Mouse (Mus musculus) kidney, embryonic 14.5 days (tissue): ENCODE measurements around the gene 6430571L13Rik. TPM values are rescaled to one million over a fixed set of nuclear protein-coding genes. Genes with fewer than 3 reads are reported as not detected.

Experiments used
- ATAC-seq: fragments of 200-750 bp; cut with Nextera tagmentation; 2 replicates; pipeline ENCODE4 v1.8.0; 2017; ENCODE audit warnings: moderate number of reproducible peaks, mild to moderate bottlenecking, moderate TSS enrichment, moderate library complexity; ENCODE audit not compliant: low FRiP score, low TSS enrichment
- H3K27ac ChIP-seq: fragments of 300-500 bp; sonication (generic); 2 replicates; pipeline ENCODE4 v1.5.1; 2014; ENCODE audit warnings: low read depth, mild to moderate bottlenecking, low read length, moderate library complexity, mixed read lengths
- H3K27me3 ChIP-seq: fragments of 300-500 bp; sonication (generic); 2 replicates; pipeline ENCODE4 v1.6.1; 2014; ENCODE audit warnings: mild to moderate bottlenecking, low read length; ENCODE audit not compliant: control insufficient read depth, insufficient read depth
- H3K36me3 ChIP-seq: fragments of 300-500 bp; sonication (generic); 2 replicates; pipeline ENCODE4 v1.6.1; 2014; ENCODE audit warnings: low read length, mixed read lengths; ENCODE audit not compliant: control insufficient read depth, insufficient read depth
- H3K4me1 ChIP-seq: fragments of 300-500 bp; sonication (generic); 2 replicates; pipeline ENCODE4 v1.6.1; 2014; ENCODE audit warnings: low read length, mixed read lengths; ENCODE audit not compliant: control insufficient read depth, insufficient read depth
- H3K4me2 ChIP-seq: fragments of 300-500 bp; sonication (generic); replicated peaks from 2 replicates; pipeline ENCODE4 v1.6.1; 2014; ENCODE audit warnings: low read depth, mild to moderate bottlenecking, low read length
- H3K4me3 ChIP-seq: fragments of 300-500 bp; sonication (generic); 2 replicates; pipeline ENCODE4 v1.5.1; 2014; ENCODE audit warnings: mild to moderate bottlenecking, low read length
- H3K9ac ChIP-seq: fragments of 300-500 bp; sonication (generic); 2 replicates; pipeline ENCODE4 v1.6.1; 2014; ENCODE audit warnings: low read depth, mild to moderate bottlenecking, low read length, moderate library complexity
- H3K9me3 ChIP-seq: fragments of 300-500 bp; sonication (generic); 2 replicates; pipeline ENCODE4 v1.6.1; 2016; ENCODE audit warnings: low read length; ENCODE audit not compliant: control insufficient read depth
- WGBS: fragments of 180-500 bp; shearing (Covaris S2); extraction: QIAGEN DNeasy Blood & Tissue Kit; methylation state at CpG from one replicate; pipeline ENCODE4 v1.1.7; 2014; 5-methylcytosine and 5-hydroxymethylcytosine counted together
- polyA plus RNA-seq: library from polyadenylated mRNA; unstranded; fragments of >200 nt; fragmentation: Nextera tagmentation; extraction: Ambion mirVana; gene quantifications from 2 replicates; pipeline ENCODE4 v1.2.1, GENCODE M21; 2014

6430571L13Rik gene
- polyA plus RNA-seq, 1 experiment from 2014 or later = 0.31 TPM

DNA sequence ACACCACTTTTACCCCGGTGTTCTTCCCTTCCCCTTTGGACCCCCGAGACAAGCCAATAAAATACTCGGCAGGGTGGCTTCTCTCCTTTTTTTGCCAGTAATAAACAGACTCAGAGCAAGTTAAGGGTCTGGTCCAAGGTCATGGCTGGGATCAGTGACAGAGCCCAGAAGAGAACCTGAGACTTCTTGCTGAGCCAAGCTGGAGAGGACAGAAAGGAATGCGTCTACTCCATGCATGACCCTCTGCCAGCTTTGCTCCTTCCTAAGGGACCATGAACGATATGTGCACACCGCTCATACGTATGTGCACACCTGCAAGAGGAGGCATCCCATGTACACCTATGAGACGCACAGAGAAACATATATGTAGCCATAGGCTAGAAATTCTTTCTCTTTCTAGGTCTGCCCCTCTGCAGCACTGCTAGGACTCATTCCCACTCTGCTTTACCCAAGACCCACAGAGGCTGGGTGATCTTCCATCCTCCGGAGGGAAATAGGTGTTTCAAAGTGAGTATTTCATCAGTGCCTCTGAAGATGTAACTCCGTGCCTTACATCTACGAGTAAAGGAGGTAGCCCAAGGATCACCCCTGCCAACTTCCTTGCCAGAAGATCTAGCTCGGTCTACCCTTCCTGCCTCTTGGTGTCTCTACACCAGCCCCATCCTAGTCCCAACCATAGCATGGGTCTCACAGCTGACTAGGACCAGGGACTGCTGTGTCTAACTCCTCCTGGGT lies 676 bp downstream of the 6430571L13Rik start:
- Histone ChIP-seq H3K27ac (no peak overlapping the region), H3K36me3 (no peaks in the 10 kb centered on the region), H3K9me3 (no peaks in the 10 kb centered on the region), H3K27me3 (peaks cover 14% of the 10 kb centered on the region), H3K4me1 (peaks cover 16% of the 10 kb centered on the region; the same call in 1 of the 2 replicates), H3K4me3 (peak overlapping the region; percentile 59), H3K9ac (peak overlapping the region; percentile 62), H3K4me2 (peak overlapping the region; percentile 87)
- ATAC-seq = no peak
- 54% methylated on average over 12 of the region's 12 CpGs for WGBS

DNA sequence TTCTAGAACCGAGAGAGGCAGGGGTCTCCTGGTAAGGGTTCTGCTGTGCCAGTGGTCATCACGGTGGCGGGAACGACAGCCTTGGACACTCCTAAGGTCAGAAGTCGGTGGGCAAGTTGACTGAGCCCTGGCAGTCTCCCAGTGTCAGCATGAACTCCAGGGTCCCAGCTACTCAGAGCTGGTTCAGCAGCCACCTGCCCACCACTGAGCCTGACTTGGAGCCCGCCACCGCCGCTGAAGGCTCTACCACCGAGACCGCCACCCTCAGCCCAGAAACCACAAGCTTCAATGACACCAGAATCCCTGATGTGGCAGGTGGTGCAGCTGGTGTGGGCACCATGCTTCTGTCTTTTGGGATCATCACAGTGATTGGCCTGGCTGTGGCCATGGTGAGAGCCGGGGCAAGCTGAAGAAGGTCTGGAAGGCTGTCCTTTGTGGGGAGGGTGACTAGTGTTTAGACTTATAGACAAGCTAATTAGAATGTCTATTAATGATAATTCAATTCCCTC lies 1.9 kb downstream of the 6430571L13Rik start:
- Histone ChIP-seq H3K36me3 (no peaks in the 10 kb centered on the region), H3K9ac (no peak overlapping the region), H3K4me1 (peaks cover 16% of the 10 kb centered on the region; the same call in 1 of the 2 replicates), H3K27ac (no peak overlapping the region), H3K4me3 (no peak overlapping the region), H3K9me3 (no peaks in the 10 kb centered on the region), H3K27me3 (peaks cover 14% of the 10 kb centered on the region), H3K4me2 (no peak overlapping the region)
- no peak for ATAC-seq
- WGBS = 89% methylated on average over 11 of the region's 11 CpGs

DNA sequence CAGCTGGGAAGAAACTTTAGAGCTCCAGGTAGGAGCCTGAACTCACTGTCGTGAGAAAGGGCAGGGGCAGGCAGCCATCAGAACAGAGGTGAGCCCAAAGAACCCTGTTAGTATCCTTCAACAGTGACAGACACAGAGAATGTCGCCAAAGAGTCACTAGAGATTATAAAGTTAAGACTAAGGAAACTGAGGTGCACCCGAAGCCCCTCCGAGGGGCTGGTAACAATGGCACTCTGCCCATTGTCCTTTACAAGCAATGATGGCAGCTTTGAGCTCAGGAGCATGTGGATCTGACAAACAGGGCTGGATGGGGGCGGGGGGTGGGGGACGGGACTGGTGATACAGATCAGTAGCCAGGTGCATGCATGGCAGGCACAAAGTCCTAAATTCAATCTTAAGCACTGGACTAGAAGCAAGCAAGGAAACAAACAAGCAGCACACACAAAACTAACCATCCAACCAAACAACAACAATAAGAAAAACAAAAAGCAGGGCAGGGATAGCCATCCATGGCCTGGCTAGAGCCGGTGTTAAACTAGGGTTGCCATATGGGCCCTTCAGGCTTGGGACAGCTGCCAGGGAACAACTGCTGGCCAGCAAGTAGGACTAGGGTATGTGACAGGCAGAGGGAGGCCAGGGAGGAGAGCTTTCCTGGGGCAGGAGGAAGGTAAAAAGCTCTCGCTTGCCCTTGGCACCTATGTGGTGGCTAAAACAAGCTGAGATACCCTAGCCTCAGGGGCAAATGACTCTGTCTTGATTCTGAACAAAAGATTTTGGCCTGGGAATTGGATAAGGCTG lies 2.9 kb downstream of the 6430571L13Rik start:
- Histone ChIP-seq H3K27ac (no peak overlapping the region), H3K4me1 (peaks cover 11% of the 10 kb centered on the region; the same call in 1 of the 2 replicates), H3K9me3 (no peaks in the 10 kb centered on the region), H3K4me2 (no peak overlapping the region), H3K36me3 (no peaks in the 10 kb centered on the region), H3K9ac (no peak overlapping the region), H3K27me3 (peaks cover 14% of the 10 kb centered on the region), H3K4me3 (no peak overlapping the region)
- ATAC-seq = no peak
- WGBS = 63% methylated on average over 8 of the region's 8 CpGs

DNA sequence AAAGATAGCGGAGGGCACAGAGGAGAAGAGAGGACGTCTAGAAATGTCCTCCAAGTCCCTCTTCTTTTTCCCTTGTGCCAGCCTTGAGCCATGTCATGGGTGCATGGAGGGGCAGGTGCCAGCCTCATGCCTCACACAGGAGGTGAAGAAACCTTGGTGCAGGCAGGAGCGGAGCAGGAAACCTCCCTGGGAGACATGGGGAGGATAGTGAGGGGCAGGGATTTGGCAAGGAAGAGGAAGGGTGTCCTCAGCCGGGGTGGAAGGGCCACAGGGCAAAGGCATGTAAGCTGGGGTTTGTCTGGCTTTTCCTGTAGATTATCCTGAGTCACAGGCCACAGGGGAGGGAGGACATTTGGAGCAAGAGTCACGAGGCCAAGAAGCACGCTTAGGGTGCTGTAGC lies 3.6 kb downstream of the 6430571L13Rik start:
- no peak for ATAC-seq

DNA sequence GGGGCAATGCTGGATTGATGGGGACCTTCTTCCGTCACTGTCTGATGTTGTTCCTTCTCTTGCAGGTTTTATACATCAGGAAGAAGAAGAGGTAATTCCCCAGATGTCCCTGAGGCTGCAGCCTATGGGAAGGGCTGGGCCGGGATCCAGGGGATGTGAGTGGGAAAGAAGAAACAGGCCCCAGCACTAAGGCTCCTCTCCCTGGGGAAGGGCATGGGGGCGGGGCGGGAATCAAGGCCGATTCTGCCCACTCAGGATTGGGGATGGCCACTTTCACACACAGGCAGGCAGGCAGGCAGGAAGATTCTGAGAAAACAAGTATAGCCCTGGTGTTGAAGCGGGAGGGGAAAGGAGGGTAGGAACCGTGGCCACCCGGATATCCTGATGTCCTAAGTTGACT lies 5.7 kb downstream of the 6430571L13Rik start:
- H3K36me3 ChIP-seq = no peaks in the 10 kb centered on the region
- H3K4me1 ChIP-seq = peaks cover under 1% of the 10 kb centered on the region; the same call in 1 of the 2 replicates
- peaks cover 13% of the 10 kb centered on the region for H3K27me3 ChIP-seq
- no peak overlapping the region for H3K9ac ChIP-seq
- no peak overlapping the region for H3K4me2 ChIP-seq
- H3K4me3 ChIP-seq = no peak overlapping the region
- 91% methylated on average over 8 of the region's 8 CpGs for WGBS
- ATAC-seq = no peak
- H3K9me3 ChIP-seq = no peaks in the 10 kb centered on the region
- H3K27ac ChIP-seq = no peak overlapping the region

More for the DNA sequence above, 3.6 kb downstream of the 6430571L13Rik start:
- H3K4me1 ChIP-seq = peaks cover 5% of the 10 kb centered on the region; the same call in 1 of the 2 replicates
- H3K4me3 ChIP-seq = no peak overlapping the region
- H3K4me2 ChIP-seq = no peak overlapping the region
- no peak overlapping the region for H3K27ac ChIP-seq
- no peaks in the 10 kb centered on the region for H3K36me3 ChIP-seq
- WGBS = 70% methylated on average over 6 of the region's 6 CpGs
- H3K9ac ChIP-seq = no peak overlapping the region
- peaks cover 14% of the 10 kb centered on the region for H3K27me3 ChIP-seq
- H3K9me3 ChIP-seq = no peaks in the 10 kb centered on the region

DNA sequence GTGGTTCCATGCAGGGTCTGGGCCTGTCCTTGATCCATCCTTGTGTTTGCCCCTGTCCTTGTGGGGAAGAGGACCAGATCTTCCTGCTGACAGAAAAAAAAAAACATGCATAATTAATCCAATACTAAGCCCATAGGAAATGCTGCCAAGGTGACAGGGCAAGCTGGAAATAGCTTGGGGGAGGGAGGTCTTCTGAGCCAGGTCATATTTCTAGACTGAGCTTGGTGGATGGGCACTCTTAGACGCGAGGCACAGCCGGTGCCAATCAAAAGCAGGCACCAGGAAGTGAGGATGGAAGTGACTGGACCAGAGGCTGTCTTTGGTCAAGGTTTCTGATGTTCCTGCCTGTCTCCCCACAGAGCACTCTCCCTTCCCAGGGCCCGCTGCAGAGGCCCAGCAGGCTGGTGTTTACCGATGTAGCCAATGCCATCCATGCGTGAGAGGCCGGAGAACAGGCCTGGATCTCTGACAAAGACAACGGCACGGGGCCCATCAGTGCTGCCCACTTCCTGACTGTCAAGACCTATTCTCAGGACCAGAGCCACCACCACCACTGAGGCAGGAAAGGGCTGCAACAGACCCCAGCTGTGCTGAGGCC lies 7.3 kb downstream of the 6430571L13Rik start:
- Histone ChIP-seq H3K4me2 (no peak overlapping the region), H3K27me3 (no peaks in the 10 kb centered on the region), H3K9ac (no peak overlapping the region), H3K4me1 (no peaks in the 10 kb centered on the region), H3K27ac (no peak overlapping the region), H3K9me3 (no peaks in the 10 kb centered on the region), H3K36me3 (no peaks in the 10 kb centered on the region), H3K4me3 (no peak overlapping the region)
- ATAC-seq = no peak
- WGBS = 62% methylated on average over 9 of the region's 9 CpGs

DNA sequence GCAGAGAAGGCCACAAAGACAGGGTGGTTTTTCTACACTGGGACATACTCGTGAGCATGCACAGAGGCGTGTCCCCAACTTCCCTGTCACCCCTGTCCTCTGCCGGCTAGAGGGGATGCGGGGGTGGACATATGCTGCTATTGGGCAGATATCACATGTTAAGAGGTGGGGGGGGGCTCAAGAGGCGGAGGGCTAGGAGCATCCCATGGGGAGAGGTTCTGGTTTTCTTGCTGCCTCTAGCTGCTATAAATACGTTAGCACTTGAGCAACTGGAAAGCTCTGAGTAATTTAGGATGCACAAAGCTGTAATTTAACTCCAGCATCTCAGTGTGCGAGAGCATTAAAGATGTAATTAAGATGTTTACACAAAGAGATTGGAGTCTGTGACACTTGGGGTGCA lies 8.9 kb downstream of the 6430571L13Rik start:
- H3K4me1 ChIP-seq = no peaks in the 10 kb centered on the region
- no peaks in the 10 kb centered on the region for H3K9me3 ChIP-seq
- H3K36me3 ChIP-seq = no peaks in the 10 kb centered on the region
- no peak overlapping the region for H3K9ac ChIP-seq
- ATAC-seq = no peak
- H3K4me2 ChIP-seq = no peak overlapping the region
- no peak overlapping the region for H3K27ac ChIP-seq
- no peak overlapping the region for H3K4me3 ChIP-seq
- WGBS = 38% methylated on average over 7 of the region's 7 CpGs
- peaks cover 4% of the 10 kb centered on the region; the same call in 1 of the 2 replicates for H3K27me3 ChIP-seq

DNA sequence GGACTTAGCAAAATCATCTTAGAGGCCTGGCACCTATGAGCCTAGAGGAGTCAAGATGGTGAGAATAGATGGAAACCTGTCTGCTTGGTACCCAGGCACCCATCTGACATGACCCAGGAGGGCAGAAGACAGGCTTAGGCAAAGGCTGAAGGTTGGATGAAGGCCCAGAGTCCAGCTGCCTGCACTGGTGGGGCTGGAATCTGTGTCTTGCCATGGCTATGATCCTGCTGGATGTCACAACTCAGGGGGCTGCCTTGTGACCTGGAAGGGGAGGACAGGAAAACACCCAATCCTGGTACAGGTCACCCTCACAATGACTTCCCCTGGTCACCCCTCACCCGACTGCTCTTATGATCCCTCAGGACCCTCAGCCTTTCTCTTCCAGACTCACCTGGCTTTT lies 14.4 kb downstream of the 6430571L13Rik start:
- Histone ChIP-seq H3K4me3 (no peak overlapping the region), H3K9ac (no peak overlapping the region), H3K36me3 (no peaks in the 10 kb centered on the region), H3K4me2 (no peak overlapping the region), H3K27me3 (peaks cover 7% of the 10 kb centered on the region; the same call in 1 of the 2 replicates), H3K27ac (no peak overlapping the region), H3K9me3 (no peaks in the 10 kb centered on the region), H3K4me1 (no peaks in the 10 kb centered on the region)
- WGBS = 65% methylated on average over 1 of the region's 1 CpGs
- no peak for ATAC-seq
